Mouse (Mus musculus): ENCODE measurements at regions not wholly inside any gene's neighbourhood (a gene's known extent, or its start where the extent isn't known, plus 50 kb on each side); places are given as distances from the start of the nearest gene placed in this dataset.

GRCm38 (mm10) chr5:47745177-47745576, 237.8 kb upstream of the Slit2 start:
- TF ChIP-seq POLR2A (IDR thresholded peaks at IDR 0.05; ENCODE audit: low read depth, low read length) (no peak), CTCF (IDR thresholded peaks at IDR 0.05; ENCODE audit: borderline replicate concordance, insufficient read depth, low read length) (no peak)

All from embryonic fibroblast, embryonic 13.5 days (primary cell).